Mouse (Mus musculus) small intestine, adult 2 months (tissue): Measurements from ENCODE around the gene Plch1.

Experiments used
- CTCF ChIP-seq: fragments of 200-500 bp; IDR thresholded peaks from 2 replicates; pipeline ENCODE4 v1.5.1; 2012; ENCODE audit warnings: low read depth, mild to moderate bottlenecking, control low read depth, inconsistent platforms, low read length, moderate library complexity, mixed read lengths; ENCODE audit not compliant: insufficient replicate concordance, insufficient read length; ENCODE audit errors: extremely low read depth
- POLR2A ChIP-seq: fragments of 200-500 bp; IDR thresholded peaks from 2 replicates; pipeline ENCODE4 v1.6.1; 2012; ENCODE audit warnings: low read depth, mild to moderate bottlenecking, control low read depth, inconsistent platforms, low read length, moderate library complexity

- TF ChIP-seq CTCF (no peak), POLR2A (no peak)
These were observed 11.0 kb upstream of the Plch1 start for GRCm38 (mm10) chr3:63910301-63910700.
